Mouse (Mus musculus): ENCODE measurements at regions not wholly inside any gene's neighbourhood (a gene's known extent, or its start where the extent isn't known, plus 50 kb on each side); places are given as distances from the start of the nearest gene placed in this dataset.

DNA sequence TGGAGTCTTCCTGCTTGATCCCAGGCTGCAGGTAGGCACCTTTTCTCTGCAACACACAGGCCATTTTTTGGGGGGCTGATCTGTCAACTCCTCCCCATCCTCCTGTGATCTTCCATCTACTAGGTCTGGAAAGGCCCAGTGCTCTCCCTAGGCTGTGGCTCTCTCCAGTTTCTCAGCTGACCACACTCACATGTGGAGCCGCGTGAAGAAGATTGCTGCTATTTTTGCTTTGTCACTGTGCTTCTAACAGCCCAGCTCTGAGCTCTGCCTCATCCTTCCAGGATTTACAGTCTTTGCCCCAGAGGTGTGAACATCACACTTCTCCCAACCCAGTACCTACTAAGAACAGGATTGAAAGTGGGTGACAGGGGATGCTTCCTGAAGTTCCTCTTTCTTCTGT lies 110.2 kb downstream of the Tmem121 start:
- H3K4me3 ChIP-seq (ENCODE audit: low read length): no peak overlapping the region
- WGBS: 95% methylated on average over 2 of the region's 2 CpGs
- no peak for DNase-seq (ENCODE audit: low spot score)

GRCm38 (mm10) chr12:113305973-113306372 lies 120.2 kb downstream of the Tmem121 start:
- Histone ChIP-seq H3K4me1 (ENCODE audit: insufficient read depth, low read length) (no peaks in the 10 kb centered on the region), H3K36me3 (ENCODE audit: insufficient read depth, low read length) (no peaks in the 10 kb centered on the region), H3K4me3 (ENCODE audit: low read length) (no peak overlapping the region), H3K27me3 (ENCODE audit: insufficient read depth, low read length) (no peaks in the 10 kb centered on the region), H3K9ac (replicated peaks; ENCODE audit: low read length) (no peak overlapping the region), H3K4me2 (ENCODE audit: low read depth, low read length) (no peak overlapping the region), H3K9me3 (ENCODE audit: low read length) (no peaks in the 10 kb centered on the region), H3K27ac (no peak overlapping the region)
- DNase-seq (ENCODE audit: low spot score) (no peak), ATAC-seq (no peak)
- 88% methylated on average over 1 of the region's 1 CpGs for WGBS
- no peak for TF ChIP-seq CTCF (IDR thresholded peaks at IDR 0.05; ENCODE audit: low read depth)

More for the DNA sequence above, 110.2 kb downstream of the Tmem121 start:
- ATAC-seq: no peak
- Histone ChIP-seq H3K9ac (replicated peaks; ENCODE audit: low read length) (no peak overlapping the region), H3K4me1 (ENCODE audit: insufficient read depth, low read length) (no peaks in the 10 kb centered on the region), H3K36me3 (ENCODE audit: insufficient read depth, low read length) (no peaks in the 10 kb centered on the region), H3K4me2 (ENCODE audit: low read depth, low read length) (no peak overlapping the region), H3K27ac (no peak overlapping the region), H3K27me3 (ENCODE audit: insufficient read depth, low read length) (no peaks in the 10 kb centered on the region), H3K9me3 (ENCODE audit: low read length) (no peaks in the 10 kb centered on the region)
- no peak for TF ChIP-seq CTCF (IDR thresholded peaks at IDR 0.05; ENCODE audit: low read depth)

- ATAC-seq (no peak), DNase-seq (ENCODE audit: low spot score) (no peak)
- Histone ChIP-seq H3K4me3 (ENCODE audit: low read length) (no peak overlapping the region), H3K4me2 (ENCODE audit: low read depth, low read length) (no peak overlapping the region), H3K27me3 (ENCODE audit: insufficient read depth, low read length) (no peaks in the 10 kb centered on the region), H3K36me3 (ENCODE audit: insufficient read depth, low read length) (no peaks in the 10 kb centered on the region), H3K4me1 (ENCODE audit: insufficient read depth, low read length) (no peaks in the 10 kb centered on the region), H3K27ac (no peak overlapping the region), H3K9me3 (ENCODE audit: low read length) (no peaks in the 10 kb centered on the region), H3K9ac (replicated peaks; ENCODE audit: low read length) (no peak overlapping the region)
- no peak for TF ChIP-seq CTCF (IDR thresholded peaks at IDR 0.05; ENCODE audit: low read depth)
- WGBS: 50% methylated on average over 3 of the region's 3 CpGs
These were observed 127.6 kb downstream of the Tmem121 start for GRCm38 (mm10) chr12:113313319-113313718.

GRCm38 (mm10) chr12:113314624-113315023 lies 128.9 kb downstream of the Tmem121 start:
- no peak for ATAC-seq
- no peak for TF ChIP-seq CTCF (IDR thresholded peaks at IDR 0.05; ENCODE audit: low read depth)
- WGBS: 92% methylated on average over 4 of the region's 4 CpGs

DNA sequence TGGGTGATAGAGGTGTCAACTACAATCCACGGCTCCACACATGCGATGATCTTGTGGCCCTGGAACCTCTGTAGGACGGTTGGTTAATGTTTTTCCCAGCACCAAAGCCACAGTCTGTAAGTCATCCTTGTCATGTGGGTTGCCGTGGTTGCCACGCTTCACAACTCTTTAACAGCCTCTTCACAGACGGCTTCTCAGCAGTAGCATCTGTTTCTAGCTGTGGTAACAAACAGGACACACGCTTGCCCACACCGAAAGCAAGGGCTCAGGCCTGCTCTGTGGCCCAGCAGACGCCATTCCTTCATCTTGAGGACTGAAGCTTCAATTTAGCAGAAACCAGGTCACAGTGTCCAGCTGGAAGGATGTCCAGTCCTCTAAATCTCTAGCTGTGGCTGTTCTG lies 135.4 kb downstream of the Tmem121 start:
- no peaks in the 10 kb centered on the region for H3K36me3 ChIP-seq (ENCODE audit: insufficient read depth, low read length)
- no peak overlapping the region for H3K4me2 ChIP-seq (ENCODE audit: low read depth, low read length)
- TF ChIP-seq CTCF (IDR thresholded peaks at IDR 0.05; ENCODE audit: low read depth): no peak
- no peaks in the 10 kb centered on the region for H3K9me3 ChIP-seq (ENCODE audit: low read length)
- DNase-seq (ENCODE audit: low spot score): peak; percentile 5
- H3K4me1 ChIP-seq (ENCODE audit: insufficient read depth, low read length): no peaks in the 10 kb centered on the region
- H3K27me3 ChIP-seq (ENCODE audit: insufficient read depth, low read length): no peaks in the 10 kb centered on the region
- no peak for ATAC-seq
- H3K9ac ChIP-seq (replicated peaks; ENCODE audit: low read length): no peak overlapping the region
- no peak overlapping the region for H3K27ac ChIP-seq
- 66% methylated on average over 9 of the region's 9 CpGs for WGBS
- no peak overlapping the region for H3K4me3 ChIP-seq (ENCODE audit: low read length)

More at GRCm38 (mm10) chr12:113314624-113315023, 128.9 kb downstream of the Tmem121 start:
- Histone ChIP-seq H3K4me2 (ENCODE audit: low read depth, low read length) (no peak overlapping the region), H3K9me3 (ENCODE audit: low read length) (no peaks in the 10 kb centered on the region), H3K4me1 (ENCODE audit: insufficient read depth, low read length) (no peaks in the 10 kb centered on the region), H3K27me3 (ENCODE audit: insufficient read depth, low read length) (no peaks in the 10 kb centered on the region), H3K27ac (no peak overlapping the region), H3K4me3 (ENCODE audit: low read length) (no peak overlapping the region), H3K9ac (replicated peaks; ENCODE audit: low read length) (no peak overlapping the region), H3K36me3 (ENCODE audit: insufficient read depth, low read length) (no peaks in the 10 kb centered on the region)
- DNase-seq (ENCODE audit: low spot score): no peak

- DNase-seq (ENCODE audit: low spot score) (no peak), ATAC-seq (no peak)
- H3K9ac ChIP-seq (replicated peaks; ENCODE audit: low read length): no peak overlapping the region
- no peaks in the 10 kb centered on the region for H3K36me3 ChIP-seq (ENCODE audit: insufficient read depth, low read length)
- H3K27me3 ChIP-seq (ENCODE audit: insufficient read depth, low read length): no peaks in the 10 kb centered on the region
- H3K4me2 ChIP-seq (ENCODE audit: low read depth, low read length): no peak overlapping the region
- WGBS: 94% methylated on average over 2 of the region's 2 CpGs
- H3K4me1 ChIP-seq (ENCODE audit: insufficient read depth, low read length): no peaks in the 10 kb centered on the region
- no peak overlapping the region for H3K4me3 ChIP-seq (ENCODE audit: low read length)
- no peak for TF ChIP-seq CTCF (IDR thresholded peaks at IDR 0.05; ENCODE audit: low read depth)
- H3K9me3 ChIP-seq (ENCODE audit: low read length): no peaks in the 10 kb centered on the region
- H3K27ac ChIP-seq: no peak overlapping the region
These were observed 136.4 kb downstream of the Tmem121 start for GRCm38 (mm10) chr12:113322173-113322572.

- Histone ChIP-seq H3K4me1 (ENCODE audit: insufficient read depth, low read length) (no peaks in the 10 kb centered on the region), H3K36me3 (ENCODE audit: insufficient read depth, low read length) (no peaks in the 10 kb centered on the region), H3K9me3 (ENCODE audit: low read length) (no peaks in the 10 kb centered on the region), H3K4me2 (ENCODE audit: low read depth, low read length) (no peak overlapping the region), H3K9ac (replicated peaks; ENCODE audit: low read length) (no peak overlapping the region), H3K27ac (no peak overlapping the region), H3K27me3 (ENCODE audit: insufficient read depth, low read length) (no peaks in the 10 kb centered on the region), H3K4me3 (ENCODE audit: low read length) (no peak overlapping the region)
- no peak for ATAC-seq
- TF ChIP-seq CTCF (IDR thresholded peaks at IDR 0.05; ENCODE audit: low read depth): no peak
- 95% methylated on average over 5 of the region's 5 CpGs for WGBS
- no peak for DNase-seq (ENCODE audit: low spot score)
These were observed 142.1 kb downstream of the Tmem121 start for GRCm38 (mm10) chr12:113327851-113328250.
